Mouse (Mus musculus) adrenal gland, postnatal 36 days (tissue): ENCODE data around the gene Ints3. TPM values are rescaled to one million over a fixed set of nuclear protein-coding genes. Genes with fewer than 3 reads are reported as not detected.

Source experiments
- DNase-seq, 2 experiments: peaks; one replicate each; pipeline ENCODE4 v3.0.0; 2021; ENCODE audit warnings: mixed read lengths in 1 of 2
- total RNA-seq, 2 experiments: library from RNA; stranded (reverse); gene quantifications; 2 replicates each; pipeline ENCODE4 v1.2.3; 2021

Gene Ints3
- total RNA-seq, 2 experiments from 2014 or later, result 79.4 to 89.6 TPM

- peak in 1 of 2 experiments; percentile 43 for DNase-seq
These were observed 12.2 kb upstream of the Ints3 start for GRCm38 (mm10) chr3:90445417-90446200.

- peak; percentile 42 to 43 for DNase-seq
These were observed 10.6 kb upstream of the Ints3 start for GRCm38 (mm10) chr3:90443977-90444376.

DNA sequence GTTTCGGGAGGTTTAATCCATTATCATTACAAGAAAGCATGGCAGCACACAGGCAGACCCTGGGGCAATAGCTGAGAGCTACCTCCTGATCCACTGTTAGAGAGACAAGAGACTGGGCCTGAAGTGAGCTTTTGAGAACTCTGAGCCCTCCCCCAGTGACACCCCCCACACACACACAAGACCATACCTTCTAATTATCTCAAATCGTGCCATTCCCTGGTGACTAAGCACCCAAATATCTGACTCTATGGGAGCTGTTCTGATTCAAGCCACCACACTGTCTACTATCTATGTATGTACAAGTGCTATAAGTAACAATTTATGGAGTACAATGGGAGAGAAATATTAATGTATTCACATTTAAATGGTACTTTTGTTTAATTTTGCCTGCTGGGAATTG, 7.3 kb upstream of the Ints3 start:
- DNase-seq, result no peak

DNA sequence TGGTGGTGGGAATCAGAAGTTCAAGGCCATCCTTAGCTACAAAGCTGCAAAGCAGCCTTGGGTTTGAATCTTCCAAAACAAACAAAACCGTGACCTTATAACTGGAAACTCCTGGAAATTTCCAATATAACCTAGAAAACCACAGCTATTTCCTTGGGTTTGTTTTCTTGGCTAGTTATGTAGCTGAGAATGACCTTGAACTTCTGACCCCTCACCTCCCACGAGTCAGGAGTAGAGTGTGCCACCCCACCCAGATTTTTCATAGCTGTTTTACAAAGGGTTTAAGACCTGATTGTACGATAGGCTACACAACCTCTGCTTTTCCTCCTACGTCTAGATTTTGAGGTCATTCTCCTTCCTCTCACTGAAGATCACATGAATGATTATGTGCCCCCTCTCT, 3.7 kb upstream of the Ints3 start:
- no peak for DNase-seq

DNA sequence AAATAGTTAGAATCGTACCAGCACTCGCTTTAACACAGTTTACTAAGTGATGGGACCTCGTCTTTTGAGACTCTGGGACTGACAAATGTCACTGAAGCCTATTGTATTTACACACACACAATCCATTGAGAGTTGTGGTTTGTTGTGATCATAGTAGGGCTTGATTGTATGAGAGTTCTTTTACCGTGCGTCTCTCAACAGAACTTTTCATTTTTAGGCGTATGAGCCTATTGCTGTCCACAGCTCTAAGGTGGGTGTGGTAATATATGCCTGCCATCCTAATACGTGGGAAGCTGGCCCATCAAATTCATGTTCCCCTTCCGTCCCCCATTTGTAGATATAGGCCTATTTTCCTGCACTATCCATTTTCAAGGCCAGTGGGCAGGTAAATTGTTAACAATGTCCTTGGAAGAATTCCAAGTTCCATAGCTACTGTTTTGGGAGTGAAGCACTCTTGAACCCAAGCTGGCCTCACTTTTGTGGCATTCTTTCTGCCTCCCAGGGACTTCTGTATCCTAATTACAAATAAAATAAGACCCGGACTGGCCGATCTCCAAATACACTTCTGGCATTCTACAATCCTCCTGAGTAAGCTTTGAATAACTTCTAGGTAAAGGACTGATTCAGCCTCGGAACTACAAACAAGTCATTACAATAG, 780 bp upstream of the Ints3 start:
- no peak for DNase-seq

DNA sequence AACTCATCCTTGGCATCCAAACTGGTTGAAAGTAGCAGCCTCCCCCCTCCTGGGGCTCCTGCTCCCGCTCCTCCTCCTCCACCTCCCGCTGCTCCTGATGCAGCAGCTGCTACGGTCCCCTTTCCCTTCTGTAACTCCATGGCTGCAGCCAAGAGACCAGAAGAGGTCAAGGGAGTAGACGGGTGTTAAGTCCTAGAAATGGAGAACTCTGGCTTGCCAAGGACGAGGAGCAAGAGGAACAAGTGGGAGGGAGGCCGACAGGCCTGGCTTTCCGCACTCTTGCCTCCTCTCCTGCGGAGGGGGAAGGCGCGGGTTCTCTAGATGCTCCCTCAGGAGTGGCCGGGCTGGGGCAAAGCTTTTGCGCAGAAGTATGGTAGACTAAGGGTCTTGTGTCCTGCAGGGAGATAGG, 607 bp downstream of the Ints3 start:
- DNase-seq, result peak; percentile 55 to 59

DNA sequence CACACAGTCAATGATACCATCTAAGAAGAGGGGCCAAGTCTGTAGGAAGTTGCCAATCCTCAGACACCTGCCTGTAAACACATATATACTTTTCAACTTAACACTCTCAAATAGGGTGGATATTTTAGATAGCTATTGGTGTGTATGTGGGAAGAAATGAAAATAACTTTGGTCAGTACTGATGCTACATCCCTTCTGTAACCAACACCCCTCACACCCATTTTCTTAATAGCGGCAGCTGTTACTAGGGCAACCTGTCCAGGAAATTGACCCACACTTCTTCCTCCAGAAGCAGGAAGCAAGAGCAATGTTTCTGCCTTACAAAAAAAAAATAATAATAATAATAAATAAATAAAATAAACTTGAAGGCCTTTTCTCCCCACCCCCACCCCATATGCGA, 1.1 kb downstream of the Ints3 start:
- no peak for DNase-seq

- DNase-seq, result no peak
These were observed 3.8 kb downstream of the Ints3 start for GRCm38 (mm10) chr3:90429576-90429975.

DNA sequence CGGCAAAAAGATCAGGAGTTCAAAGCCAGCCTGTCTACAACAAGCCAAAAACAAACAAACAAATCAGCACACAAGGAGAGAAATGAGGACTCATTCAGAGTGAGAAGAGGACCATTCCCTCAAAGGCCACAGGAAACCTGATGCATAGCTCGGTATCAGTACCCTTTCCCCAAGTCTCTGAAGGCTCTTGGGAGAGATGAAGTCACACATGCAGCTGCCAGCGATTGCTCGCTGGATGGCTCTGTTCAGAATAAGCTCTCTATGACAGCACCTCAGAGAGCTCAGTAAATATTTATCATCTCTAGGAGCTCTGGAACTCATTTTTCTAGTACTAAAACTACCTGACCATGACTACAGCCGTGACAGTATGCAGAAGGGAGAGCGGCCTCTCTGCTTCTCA, 5.2 kb downstream of the Ints3 start:
- no peak for DNase-seq

DNA sequence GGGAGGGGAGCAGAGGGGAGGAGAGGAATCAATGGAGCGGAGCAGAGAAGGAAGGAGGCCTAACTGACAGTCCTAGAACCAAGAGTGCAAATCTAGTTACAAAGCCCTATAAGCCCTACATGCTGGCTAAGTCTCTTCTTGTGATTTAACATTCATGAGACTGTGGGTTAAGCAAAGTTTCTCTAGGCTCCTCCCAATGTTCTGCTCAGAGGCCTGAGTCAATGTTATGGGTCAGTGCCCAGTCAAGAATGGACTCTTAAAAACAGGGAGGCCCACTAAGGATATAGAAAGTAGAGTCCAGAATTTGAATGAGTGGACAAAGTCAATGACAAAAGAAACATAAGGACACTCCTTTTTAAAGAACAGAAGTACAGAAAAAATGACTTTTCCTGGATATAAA, 5.8 kb downstream of the Ints3 start:
- DNase-seq, result no peak

DNA sequence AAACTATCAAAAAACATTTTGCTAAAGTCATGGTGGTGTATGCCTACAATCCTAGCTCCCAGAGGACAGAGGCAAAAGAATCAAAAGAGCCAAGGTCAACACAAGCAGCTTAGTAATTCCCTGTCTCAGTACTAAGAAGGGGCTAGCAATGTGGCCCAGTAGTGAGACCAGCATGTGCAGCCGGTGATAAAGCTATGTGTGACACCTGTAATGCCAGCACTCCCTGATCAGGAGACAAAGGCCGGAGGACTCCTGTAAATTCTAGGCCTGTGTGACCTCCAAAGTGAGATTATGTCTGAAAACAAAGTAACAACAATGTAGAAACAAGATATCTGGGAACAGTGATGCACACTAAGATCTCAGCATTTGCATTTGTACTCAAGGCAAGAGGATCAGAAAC, 7.9 kb downstream of the Ints3 start:
- DNase-seq, result no peak

- DNase-seq, result peak; percentile 42 to 56
These were observed 9.9 kb downstream of the Ints3 start for GRCm38 (mm10) chr3:90423549-90423948.

- DNase-seq, result no peak
These were observed 12.7 kb downstream of the Ints3 start for GRCm38 (mm10) chr3:90420696-90421095.

GRCm38 (mm10) chr3:90413011-90413396, 20.4 kb downstream of the Ints3 start:
- no peak for DNase-seq

DNA sequence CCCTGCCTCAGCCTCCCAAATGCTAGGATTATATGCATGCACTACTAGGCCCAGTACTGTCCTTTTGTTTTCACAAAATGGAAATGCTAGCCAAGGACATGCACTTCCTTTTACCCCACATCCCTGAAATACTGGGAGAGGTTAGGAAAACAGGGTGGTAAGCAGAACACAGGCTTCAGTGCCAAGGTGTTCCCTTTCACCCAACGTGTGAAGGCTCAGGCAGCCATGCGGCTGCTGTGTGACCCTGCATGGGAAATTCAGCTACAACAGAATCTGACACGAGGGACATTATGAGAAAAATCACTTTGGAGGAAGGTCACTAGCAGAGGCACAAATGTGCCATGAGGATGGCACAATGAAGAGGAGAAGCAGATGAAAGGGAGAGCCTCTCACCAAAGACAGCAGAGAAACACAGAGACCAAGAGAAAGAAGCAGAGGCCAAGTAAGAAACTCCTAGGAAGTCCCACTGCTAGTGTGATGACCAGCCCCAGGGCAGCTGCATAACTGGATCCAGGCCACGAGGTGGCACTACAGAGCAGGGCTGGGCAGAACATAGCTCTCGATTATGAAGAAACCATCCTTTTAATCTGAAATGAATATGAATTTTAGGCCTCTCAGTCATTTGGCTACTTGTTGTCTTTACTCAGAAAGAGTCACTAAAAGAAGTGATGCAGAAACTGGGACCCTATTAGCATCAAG, 21.0 kb downstream of the Ints3 start:
- peak; percentile 86 to 90 for DNase-seq

DNA sequence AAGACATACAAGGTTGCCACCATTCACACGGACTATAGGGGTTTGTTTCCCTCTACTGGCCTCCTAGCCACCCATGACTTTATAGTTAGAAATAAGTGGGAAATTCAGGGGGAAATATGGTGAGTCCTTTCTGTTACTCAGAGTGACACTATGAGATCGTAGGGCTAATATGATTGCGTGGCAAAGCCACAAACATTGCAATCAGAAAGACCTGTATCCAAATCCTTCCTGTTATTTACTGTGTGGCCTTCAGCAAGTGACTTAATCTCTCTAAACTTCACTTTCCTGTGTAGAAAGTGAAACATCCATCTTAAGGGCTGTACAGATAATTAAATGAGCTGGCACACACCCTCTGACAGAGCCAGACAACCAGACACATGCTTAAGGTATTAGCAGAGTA, 24.7 kb downstream of the Ints3 start:
- DNase-seq, result no peak

DNA sequence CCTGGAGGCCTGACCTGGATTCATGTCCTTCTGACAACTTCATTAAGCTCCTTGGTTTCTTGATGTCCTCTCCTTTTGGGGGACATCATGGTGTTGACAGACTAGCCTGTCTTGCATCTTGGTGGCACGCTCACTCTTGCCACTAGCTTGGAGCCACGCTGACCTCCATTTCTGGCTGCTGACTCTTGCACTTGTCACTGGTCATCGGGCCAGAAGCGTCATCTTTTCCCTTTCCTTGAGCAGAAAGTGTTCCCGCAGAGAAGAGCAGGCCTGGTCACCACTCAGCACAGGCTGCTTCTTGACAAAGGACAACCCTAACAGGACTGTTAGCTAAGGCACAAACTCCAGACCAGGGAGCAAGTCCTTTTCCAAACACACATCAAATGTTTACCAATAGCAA, 27.0 kb downstream of the Ints3 start:
- peak in 1 of 2 experiments; percentile 52 for DNase-seq

- no peak for DNase-seq
These were observed 28.8 kb downstream of the Ints3 start for GRCm38 (mm10) chr3:90404609-90405008.

GRCm38 (mm10) chr3:90404121-90404520, 29.3 kb downstream of the Ints3 start:
- peak; percentile 72 to 75 for DNase-seq

DNA sequence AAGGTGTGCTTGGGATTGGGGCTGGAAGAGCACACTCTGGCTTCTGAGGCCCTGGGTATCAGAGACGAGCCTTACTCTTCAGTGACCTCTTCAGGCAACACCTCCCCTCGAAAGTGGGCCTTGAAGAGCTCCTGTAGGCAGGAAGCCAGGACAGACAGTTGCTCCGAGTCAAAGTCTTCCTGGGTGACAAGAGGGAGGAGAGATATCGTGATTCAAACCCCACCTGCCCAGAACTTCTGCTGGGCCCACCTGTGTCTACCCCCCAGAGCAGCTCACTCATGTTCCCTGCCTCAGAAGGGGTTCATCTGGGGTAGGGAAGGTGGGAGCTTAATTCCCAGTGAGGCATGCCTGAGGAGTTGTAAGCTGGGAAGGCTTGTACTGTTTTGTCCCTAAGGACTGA, 32.4 kb downstream of the Ints3 start:
- DNase-seq, result no peak

DNA sequence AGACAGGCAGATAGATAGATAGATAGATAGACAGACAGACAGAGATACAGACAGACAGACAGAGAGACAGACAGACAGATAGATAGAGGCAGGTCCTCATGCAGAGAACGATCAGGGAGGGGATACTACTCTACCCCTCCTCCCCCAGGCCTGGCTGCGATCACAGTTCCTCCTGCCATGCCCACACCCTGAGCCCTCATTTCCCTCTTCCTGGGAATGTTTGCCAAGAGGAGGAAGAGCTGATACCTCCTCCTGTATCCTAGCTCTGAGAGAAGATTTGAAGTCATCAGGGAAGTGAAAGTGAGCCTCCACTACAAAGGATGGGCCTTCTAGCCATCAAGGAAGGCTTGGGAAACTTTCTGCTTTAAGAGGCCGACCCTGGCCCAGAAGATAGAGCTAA, 37.8 kb downstream of the Ints3 start:
- DNase-seq, result no peak

- DNase-seq, result no peak
These were observed 40.8 kb downstream of the Ints3 start for GRCm38 (mm10) chr3:90392661-90393060.

- DNase-seq, result no peak
These were observed 41.5 kb downstream of the Ints3 start for GRCm38 (mm10) chr3:90391941-90392340.
